Mouse (Mus musculus): Measurements from ENCODE around the gene Kirrel2.
A peak's percentile ranks its signal among the peaks of the same experiment; 100 is the strongest.

Kirrel2 gene

DNA sequence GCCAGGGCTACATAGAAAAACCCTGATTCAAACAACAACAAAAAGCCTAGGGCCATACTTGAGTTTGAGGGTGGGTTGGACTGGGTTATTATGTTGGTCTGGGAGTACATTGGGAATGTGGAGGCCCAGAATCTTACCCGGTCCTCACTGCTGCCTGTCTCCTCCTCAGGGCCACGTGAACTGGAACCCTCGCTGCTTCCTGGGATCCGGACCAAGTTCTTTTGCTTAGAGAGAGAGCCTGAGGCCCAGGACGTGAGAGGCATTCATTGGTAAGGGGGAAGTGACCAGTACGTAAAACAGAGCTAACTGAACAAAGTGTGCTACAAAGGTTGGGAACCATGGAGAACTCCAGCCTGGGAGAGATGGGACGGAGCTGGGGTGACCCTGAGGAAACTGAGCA lies 7.2 kb downstream of the Kirrel2 start:
- DNase-seq (ENCODE audit: low spot score), result no peak

GRCm38 (mm10) chr7:30444971-30445751 lies 12.3 kb downstream of the Kirrel2 start, which contains the start of gene Aplp1:
Gene Aplp1, minus strand, starts transcription at chr7:30445535.
- DNase-seq (ENCODE audit: low spot score), result peak; percentile 68

- DNase-seq (ENCODE audit: low spot score), result peak; percentile 35
Observed at GRCm38 (mm10) chr7:30444154-30444970, 13.1 kb downstream of the Kirrel2 start.

GRCm38 (mm10) chr7:30443696-30444095 lies 13.8 kb downstream of the Kirrel2 start:
- no peak for DNase-seq (ENCODE audit: low spot score)

GRCm38 (mm10) chr7:30440697-30441096 lies 16.8 kb downstream of the Kirrel2 start:
- no peak for DNase-seq (ENCODE audit: low spot score)

DNA sequence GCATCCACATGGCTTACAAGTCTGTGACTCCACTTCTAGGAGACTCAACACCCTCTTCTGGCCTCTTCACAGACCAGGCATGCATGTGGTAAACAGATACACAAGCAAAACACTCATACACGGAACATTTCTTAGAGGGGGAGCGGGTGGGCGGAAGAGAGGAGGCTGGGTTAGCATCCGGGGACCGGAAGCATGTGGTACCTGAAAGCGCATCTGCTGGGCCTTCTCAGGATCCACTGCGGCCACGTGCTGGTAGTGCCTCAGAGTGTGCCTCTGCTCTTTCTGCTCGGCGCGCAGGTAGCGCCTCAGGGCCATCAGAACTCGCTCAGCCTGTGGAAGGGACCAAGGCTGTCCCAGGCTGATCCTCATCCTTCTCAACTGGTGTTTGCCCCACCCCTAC lies 17.8 kb downstream of the Kirrel2 start:
- no peak for DNase-seq (ENCODE audit: low spot score)

- DNase-seq (ENCODE audit: low spot score), result no peak
Observed at GRCm38 (mm10) chr7:30436879-30437278, 20.6 kb downstream of the Kirrel2 start.

GRCm38 (mm10) chr7:30435156-30435555 lies 22.3 kb downstream of the Kirrel2 start:
- no peak for DNase-seq (ENCODE audit: low spot score)

GRCm38 (mm10) chr7:30434701-30435100 lies 22.8 kb downstream of the Kirrel2 start:
- DNase-seq (ENCODE audit: low spot score), result no peak

- DNase-seq (ENCODE audit: low spot score), result peak; percentile 63
Observed at GRCm38 (mm10) chr7:30434238-30434637, 23.3 kb downstream of the Kirrel2 start.

DNA sequence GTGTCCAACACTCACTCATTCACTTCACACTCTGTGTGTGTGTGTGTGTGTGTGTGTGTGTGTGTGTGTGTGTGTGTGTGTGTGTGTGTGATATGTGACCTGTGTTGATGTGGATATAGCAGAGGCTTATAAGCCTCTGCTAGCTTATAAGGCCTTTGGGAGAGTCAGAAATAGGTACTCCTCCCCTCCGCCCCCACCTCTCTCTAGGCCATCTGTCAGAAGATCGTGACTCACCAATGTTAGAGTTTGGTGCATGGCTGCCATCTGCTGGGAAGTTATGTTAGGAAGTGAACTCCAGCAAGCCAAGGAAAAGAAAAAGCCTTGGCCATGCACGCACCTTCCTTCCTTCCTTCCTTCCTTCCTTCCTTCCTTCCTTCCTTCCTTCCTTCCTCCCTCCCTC lies 25.7 kb downstream of the Kirrel2 start:
- DNase-seq (ENCODE audit: low spot score), result peak; percentile 24

- DNase-seq (ENCODE audit: low spot score), result no peak
Observed at GRCm38 (mm10) chr7:30430191-30430590, 27.3 kb downstream of the Kirrel2 start.

DNA sequence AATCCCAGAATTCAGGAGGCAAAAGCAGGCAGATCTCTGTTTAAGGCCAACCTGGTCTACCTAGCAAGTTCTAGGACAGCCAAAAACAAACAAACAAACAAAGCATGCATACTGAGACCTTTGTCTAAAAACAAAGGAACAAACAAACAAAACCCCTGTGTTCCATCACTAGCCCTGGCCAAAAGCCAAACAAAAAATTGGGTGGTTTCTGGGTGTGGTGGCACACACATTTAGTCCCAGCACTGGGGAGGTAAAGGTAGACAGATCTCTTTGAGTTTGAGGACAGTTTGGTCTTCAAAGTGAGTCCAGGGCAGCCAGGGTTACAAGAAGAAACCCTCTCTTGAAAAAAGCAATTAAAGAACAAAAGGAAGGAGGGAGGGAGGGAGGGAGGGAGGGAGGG lies 28.2 kb downstream of the Kirrel2 start:
- DNase-seq (ENCODE audit: low spot score), result no peak

DNA sequence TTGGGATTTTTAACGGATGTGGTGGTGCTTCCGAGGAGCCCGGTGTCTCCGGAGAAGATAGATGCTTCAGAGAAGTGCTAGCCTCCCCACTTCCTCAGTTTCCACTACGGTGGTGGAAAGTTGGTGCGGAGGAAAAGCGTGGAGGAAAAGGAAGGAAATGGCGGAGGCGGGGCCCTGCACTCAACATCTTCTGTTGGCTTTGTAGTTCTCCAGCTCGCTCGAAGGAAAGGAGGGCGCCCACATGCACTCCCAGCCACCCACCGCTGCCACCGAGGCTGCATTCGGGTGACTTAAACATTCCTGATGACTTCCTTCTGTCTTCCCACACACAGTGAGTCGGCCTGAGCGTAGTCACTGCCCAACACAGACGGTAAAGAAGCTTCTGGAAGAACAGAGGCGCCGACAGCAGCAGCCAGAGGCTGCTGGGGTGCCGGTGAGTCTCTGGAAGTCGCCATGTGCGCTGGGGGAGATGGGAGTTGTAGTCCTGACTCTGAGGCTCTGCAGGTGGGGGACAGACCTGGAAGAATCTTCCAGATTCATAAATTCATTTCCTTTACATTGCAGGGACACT lies 34.3 kb downstream of the Kirrel2 start:
- no peak for DNase-seq (ENCODE audit: low spot score)

DNA sequence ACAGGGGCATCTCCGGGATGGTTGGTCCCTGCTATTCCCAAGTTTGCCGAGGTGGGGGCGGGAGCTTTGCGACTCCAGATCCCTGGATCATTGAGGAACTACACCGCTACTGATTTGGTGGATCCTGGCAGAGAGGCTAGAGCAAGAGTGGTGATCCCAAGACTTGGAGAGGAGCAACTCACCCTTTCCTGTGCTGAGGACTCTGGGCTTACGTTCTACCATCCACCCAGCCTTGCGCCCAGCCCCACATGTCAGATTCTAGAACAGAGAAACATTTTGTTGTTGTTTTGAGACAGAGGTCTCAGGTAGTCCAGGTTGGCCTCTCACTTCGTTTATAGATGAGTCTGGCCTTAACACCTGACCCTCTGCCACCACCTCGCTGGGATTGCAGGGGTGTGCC lies 34.9 kb downstream of the Kirrel2 start:
- DNase-seq (ENCODE audit: low spot score), result no peak

DNA sequence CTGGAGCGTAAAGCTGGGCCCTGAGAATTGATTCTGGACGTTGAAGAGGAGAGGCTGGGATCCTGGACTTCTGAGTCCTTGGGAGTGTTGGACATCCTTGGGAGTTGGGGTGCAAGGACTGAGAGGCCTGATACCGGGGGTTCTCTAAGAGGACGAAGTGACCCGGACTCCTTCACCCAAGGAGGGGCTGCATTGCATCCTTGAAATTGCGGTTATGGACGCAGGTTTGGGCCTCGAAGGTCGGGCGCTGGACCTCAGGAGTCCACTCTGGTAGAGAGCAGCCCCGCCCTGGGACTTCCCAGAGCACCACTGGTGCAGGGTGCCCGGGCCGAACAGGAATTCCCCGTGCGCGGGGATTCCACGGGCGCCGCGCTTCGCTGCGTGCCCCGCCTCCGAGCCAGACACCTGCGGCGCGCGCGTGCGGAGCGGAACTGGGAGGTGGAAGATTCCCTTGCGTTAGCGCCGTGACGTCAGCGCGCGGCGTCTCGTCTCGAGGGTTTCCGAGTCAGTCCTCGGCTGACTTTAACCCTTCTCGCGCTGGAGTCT lies 35.5 kb downstream of the Kirrel2 start:
- DNase-seq (ENCODE audit: low spot score), result peak; percentile 78

DNA sequence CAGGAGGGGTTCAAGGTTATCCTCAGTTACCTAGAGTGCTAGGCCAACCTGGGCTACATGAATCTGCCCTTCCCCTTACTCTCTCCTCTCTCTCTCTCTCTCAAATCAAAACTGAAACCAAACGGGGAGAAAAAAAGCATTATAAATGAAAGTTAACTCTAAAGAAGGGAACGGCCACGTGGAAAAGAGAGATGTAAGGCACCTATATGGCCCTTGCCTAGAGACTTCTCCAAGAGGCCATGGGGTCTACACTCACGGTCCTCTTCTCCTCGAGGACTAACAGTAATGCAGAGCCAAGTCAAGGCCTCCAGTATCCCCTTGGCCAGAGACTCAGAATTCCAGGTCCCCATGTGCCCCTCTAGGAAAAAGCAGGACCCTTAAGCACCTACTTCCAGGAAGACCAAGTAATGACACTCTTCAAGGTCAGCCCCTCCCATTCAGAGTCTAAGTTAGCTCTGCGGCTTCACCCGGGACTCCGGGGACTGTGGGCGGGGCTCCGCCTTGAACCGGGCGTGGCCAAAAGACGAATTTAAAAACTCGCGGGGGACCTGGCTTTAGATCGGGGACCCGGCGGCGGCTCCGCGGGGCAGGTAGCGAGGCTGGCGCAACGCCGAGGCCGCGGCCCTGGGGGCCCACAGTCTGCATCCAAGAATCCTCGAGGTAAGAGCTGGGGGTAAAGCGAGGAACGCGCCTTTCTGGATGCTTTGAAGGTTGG lies 36.2 kb downstream of the Kirrel2 start, which contains the start of gene Nfkbid:
Gene Nfkbid, plus strand, starts transcription at position 558 of the 715 bp plus-strand sequence.
- peak; percentile 60 for DNase-seq (ENCODE audit: low spot score)

GRCm38 (mm10) chr7:30420673-30421072 lies 36.8 kb downstream of the Kirrel2 start:
- no peak for DNase-seq (ENCODE audit: low spot score)

DNA sequence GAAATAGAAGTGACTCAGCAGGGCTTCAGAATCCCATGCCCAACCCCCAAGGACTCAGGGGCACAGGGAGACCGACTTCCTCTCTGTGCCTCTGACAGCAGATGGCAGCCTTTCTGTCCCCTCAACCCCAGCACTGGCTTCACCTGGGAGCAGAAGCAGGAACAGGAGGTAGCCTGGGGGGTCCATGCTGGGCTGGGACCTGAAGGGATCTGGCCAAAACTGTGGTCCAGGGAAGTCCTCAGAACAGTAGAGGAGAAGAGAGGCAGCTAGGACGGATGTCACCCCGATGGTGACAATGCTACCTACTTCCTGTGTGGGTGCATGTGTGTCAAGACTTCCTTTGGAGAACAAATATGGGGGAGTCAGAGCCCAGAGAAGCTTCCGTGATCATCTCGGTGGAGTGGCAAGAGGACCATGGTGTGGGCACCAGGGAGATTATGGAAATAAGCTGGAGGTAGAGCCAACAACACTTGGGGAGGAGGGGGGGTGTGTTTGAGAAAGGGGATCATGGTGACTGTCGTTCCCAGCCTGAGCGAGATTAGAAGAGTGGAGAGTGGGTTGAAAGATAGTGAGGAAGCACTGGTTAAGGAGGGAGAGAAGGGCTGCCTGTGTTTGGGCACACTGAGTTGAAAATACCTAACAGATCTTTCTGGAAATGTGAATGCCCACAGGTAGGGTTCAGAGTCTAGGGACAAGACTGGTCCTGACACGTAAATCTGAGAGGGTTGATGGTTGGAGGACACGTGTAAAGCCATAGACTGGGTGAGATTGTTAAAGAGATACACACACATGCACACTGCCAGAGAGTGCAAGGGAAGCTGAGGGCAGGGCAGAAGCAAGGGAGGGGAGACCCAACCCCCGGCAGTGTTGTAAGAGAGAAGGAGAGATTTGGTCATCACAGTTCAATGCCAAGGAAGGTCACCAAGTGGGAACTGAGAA lies 37.7 kb downstream of the Kirrel2 start, which contains the start of gene Hcst:
Gene Hcst, minus strand, starts transcription at position 294 of the 939 bp plus-strand sequence.
- no peak for DNase-seq (ENCODE audit: low spot score)

DNA sequence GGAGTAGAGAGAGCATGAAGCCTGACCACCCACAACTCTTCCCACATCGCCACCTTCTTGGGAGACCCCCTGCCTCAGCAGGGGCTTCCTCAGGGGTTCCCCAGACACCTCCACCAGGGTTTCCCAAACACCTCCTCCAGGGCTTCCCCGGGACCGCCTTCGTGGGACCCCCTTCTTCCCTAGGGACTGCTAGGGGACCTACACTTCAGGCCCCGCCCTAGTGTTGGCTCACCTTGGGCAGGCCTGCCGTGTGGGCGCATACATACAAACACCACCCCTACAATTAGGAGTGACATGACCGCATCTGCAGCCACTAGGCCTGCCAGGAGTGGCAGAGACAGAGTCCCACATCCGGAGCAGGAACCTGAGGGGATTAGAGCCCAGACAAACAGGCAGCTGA lies 39.6 kb downstream of the Kirrel2 start:
- DNase-seq (ENCODE audit: low spot score), result no peak

DNA sequence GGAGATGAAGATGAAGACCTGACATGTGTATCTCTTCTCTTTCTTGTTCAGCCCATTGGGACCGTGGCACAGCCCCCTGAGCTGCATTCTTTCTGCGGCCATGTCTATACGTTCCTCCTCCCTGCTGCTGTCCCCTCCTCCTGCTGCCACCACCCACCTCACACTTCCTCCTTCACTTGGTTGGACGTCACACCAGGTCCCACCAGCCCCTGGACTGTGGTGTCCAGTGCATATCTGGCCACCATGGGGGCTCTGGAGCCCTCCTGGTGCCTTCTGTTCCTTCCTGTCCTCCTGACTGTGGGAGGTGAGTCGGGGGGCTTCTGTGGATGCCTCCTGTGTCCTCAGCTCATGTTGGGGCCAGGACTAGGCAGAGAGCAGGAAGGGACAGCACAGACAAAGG lies 43.9 kb downstream of the Kirrel2 start, which contains the start of gene Tyrobp:
Gene Tyrobp, plus strand, starts transcription at position 165 of the 400 bp plus-strand sequence.
- no peak for DNase-seq (ENCODE audit: low spot score)
